Mouse (Mus musculus) layer of hippocampus, postnatal 14 days (tissue): ENCODE measurements around the gene Bag5. TPM values are rescaled to one million over a fixed set of nuclear protein-coding genes. Genes with fewer than 3 reads are reported as not detected.

Experiments
- DNase-seq, 2 experiments: peaks; one replicate each; pipeline ENCODE4 v3.0.0; 2021 to 2022; ENCODE audit warnings: low spot score in 2 of 2, mixed read lengths in 1 of 2
- long read RNA-seq, 2 experiments: library from polyadenylated mRNA; stranded (forward); transcript quantifications; one replicate each; pipeline ENCODE4 v2.0.0; 2021
- total RNA-seq, 2 experiments: library from RNA; stranded (reverse); gene quantifications; 2 replicates each; pipeline ENCODE4 v1.2.3; 2021

The Bag5 gene
- 10 to 100 TPM; 42.0 to 44.4 TPM for total RNA-seq
- long read RNA-seq, experiment 1, transcript Bag5-201 (2 exons, 2,139 nt): major isoform, 46 of 63 reads
- long read RNA-seq, experiment 1, transcript Bag5-202 (2 exons, 1,852 nt): minor isoform, 10 of 63 reads
- long read RNA-seq, experiment 1, partial matches to known transcripts: 4 of 63 reads
- long read RNA-seq, experiment 1, other reads (novel, unspliced or antisense): 2 of 63 reads
- long read RNA-seq, experiment 2, transcript Bag5-202 (2 exons, 1,852 nt): minor isoform, 7 of 72 reads
- long read RNA-seq, experiment 2, transcript Bag5-201 (2 exons, 2,139 nt): major isoform, 55 of 72 reads
- long read RNA-seq, experiment 2, partial matches to known transcripts: 0 of 72 reads
- long read RNA-seq, experiment 2, other reads (novel, unspliced or antisense): 9 of 72 reads

DNA sequence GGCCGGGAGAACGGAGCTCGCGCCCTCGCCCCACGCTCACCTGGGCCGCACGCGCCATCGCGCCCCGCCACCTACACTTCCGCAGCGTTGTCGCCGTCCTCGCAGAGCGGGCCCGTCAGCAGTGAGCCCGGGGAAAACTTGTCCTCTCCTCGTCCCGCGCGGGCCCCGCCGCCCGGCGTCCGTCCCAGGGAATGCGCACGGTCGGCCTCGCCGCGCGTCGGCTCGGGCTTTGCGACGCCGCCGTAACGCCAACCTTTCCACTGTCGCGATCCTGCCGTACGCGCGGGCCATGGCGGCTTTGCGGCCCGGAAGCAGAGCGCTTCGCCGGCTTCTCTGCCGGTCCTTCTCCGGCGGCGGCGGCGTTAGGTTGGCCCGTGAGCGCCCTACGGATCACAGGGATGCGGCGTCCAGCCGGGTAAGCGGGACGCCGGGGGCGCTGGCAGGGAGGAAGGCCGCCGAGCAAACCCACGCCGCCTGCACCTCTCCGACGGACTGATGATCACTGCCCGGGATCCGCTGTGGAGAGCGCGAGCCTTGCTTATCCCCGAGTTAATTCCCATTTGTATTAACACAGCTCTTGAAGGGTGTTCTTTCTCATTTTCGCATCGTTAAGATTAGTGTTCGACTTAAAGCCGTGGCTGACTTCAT lies at the start of gene Bag5, which contains the start of gene Apopt1:
Gene Bag5, minus strand, starts transcription at position 254 of the 648 bp plus-strand sequence.
Gene Apopt1, plus strand, starts transcription at position 258 of the 648 bp plus-strand sequence.
- peak; percentile 89 to 93 for DNase-seq

DNA sequence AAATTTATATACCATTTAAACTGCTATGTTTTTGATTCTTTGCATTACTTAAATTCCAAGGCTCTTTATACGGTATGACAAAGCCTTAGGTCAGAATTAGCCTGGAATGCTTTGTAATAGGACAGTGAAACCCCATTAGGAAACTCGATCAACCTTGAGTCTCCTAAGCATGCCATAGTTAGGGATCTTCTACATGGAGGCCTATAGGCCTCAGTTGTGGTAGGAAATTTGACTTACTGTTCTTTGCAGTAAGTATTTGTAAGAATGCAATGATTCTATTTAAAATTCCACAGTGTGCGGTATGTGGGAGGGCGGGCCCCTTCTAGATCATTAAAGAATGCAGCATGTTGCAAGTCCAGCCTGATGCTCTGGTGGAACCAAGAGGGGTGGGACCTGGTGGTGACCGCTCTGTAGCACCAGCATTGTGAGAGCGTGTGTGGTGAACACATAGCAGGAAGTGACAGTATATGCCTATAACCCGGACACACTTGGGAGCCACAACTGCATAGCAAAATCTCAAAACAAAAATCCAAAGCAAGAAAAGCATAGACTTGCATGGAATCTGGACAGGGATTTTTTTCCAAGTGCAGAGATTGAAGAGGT lies 47.4 kb upstream of the Bag5 start:
- DNase-seq: no peak

DNA sequence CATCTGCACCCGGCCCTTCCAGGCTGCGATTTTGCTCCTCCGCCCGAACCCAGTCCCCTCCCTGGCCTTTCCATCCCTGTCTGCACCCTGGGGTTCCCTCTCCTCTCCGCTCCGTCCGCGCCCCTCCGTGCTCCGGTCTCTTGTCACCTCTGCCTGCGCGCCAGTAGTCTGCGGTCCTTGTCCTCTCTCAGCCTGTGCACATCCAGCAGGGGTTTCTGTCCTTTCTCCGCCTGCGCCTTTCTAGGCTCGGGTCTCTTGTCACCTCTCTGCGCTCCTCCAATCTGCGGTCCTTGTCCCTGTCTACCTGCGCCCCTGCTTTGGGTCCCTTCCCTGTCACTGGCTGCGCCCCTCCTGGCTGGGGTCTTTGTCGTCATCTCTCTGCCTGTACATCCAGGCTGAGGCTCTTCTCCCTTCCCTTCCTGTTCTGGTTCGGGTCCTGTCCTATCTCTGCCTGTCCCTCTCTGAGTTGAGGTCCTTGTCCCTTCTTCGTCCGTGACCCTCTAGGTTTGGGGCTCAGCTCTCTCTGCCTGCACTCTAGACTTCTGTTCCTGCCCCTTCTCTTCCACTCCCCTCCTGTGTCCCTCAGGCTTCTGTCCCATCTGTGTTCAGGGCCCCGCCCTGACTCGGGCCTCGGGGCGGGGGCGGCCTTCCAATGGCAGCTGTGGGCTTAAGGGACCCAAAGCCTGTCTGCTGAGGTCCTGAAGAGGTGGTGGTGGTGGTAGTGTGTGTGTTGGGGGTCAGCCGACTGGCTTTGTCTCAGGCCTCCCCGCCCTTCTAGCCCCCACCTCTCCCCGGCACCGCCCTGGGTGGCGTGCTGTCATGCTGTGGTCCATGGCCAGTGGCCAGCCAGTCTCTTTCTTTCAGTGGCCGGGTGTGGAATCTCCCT lies 46.4 kb upstream of the Bag5 start:
- peak; percentile 33 to 36 for DNase-seq

DNA sequence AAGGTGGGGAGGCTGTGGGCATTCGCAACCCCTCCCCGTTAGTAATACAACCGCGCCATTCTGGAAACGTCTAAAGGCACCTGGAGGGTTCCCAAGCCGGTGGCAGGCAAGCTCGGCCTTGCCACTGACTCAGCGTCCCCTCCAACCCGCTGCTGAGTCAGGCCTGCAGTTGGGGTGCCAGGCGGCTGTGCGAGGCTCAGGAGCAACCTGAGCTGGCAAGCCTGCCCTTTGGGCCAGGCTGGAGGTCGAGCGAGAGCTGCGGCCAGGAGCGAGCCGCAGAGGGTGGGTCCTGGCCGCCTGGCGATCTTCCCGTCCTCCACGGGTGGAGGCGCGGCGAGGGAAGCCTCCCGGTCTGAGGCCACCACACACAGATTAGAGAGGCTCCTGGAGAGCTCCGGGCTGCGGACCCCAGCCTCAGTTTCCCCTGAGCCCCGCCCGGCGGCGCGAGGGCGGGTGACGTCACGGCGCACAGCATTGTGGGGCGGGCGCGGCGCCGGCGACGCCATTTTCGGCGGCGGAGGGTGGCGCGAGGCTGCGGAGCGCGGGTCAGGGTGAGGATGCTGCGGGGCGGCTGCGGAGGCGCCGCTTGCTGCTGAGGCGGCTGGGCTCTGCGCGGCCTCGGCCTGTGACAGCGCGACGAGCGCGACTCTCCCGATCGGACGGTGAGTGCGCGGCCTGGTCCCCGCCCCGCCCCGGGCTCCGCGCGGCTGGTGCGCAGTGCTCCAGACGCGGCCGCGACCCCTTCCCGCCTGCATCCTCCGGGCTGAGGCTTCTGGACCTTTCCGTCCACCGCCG lies 45.5 kb upstream of the Bag5 start, which contains the start of gene Klc1:
Gene Klc1, plus strand, starts transcription at position 469 of the 795 bp plus-strand sequence.
- DNase-seq: peak; percentile 76

DNA sequence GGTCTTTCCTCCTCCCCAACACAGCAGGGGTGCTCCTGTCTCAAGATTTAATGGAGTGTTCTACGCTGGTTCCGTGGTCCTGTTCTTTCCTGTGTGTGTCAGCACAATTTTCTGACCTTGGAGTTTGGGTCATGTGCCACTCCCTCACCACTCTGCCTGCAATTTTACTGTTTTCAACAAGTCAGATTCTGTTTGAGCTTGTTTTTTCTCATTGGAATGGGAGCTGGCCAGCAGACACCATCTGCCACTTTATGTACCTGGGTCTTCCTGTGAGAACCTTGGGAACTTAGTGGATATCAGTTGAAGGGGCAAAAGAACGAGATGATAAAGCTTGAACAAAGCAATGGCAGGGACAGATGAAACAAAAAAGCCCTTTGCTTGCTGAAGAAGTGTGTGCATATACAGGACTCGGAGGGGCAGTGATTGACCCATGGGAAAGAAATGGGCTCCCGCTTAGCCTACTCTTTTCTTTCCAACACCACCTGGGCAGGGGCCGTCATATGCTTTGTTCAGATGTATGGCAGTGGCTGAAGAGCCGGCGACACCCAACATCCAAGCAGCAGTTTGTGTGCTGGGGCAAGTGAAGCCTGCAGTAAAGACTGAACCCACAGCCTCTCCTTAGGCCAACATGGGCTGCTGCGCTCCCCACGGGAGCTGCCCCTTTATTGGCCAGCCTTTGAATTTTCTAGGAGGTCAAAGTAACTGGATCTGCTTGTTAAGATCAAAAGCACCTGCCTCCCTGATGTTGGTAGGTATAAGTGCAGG lies 44.7 kb upstream of the Bag5 start:
- no peak for DNase-seq

DNA sequence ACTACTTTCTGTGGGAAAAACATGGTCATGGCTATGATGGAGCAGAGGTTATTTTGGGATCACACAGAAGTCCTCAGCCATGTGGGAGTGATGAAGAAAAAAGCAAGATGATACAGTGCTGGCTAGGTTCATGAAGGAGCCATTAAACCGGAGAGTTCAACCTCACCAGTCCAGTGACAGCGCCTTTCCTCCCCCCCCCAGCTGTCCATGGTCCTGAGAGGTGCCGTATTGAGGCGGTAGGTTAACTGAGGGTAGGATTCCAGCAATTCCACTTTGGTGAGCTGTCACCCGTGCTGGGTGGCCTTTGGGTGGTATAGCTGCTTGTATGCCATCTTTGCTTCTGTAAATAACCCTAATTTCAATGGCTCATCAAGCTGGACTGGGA lies 43.6 kb upstream of the Bag5 start:
- DNase-seq: no peak

DNA sequence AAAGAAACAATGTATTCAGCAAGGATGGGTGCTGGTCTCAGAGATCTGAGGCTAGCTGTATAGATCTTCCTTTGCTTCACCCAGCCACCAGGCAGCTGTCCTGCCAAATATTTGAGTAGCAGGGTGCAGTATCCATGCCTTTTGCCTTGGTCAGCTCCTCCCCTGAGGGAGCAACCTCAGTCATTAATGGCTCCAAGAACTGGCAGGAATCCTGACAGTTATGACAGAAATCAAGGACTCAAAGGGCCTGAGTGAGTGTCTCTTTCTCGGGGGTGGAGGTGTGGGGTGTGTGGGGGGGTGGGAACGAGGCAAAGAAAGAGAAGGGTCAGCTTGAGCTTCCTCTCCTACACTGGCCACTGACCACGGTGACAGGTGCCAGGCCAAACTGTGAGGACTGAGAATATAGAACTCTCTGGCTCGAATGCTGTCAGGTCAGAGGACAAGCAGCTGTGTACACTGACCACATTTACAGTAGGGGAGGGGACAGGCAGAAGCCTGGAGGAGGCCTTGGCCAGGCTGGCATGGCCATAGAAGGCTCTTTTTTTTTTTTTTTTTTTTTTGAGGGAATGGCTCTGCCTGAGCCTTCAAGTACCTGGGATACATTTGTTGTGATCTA lies 43.1 kb upstream of the Bag5 start:
- DNase-seq: no peak

DNA sequence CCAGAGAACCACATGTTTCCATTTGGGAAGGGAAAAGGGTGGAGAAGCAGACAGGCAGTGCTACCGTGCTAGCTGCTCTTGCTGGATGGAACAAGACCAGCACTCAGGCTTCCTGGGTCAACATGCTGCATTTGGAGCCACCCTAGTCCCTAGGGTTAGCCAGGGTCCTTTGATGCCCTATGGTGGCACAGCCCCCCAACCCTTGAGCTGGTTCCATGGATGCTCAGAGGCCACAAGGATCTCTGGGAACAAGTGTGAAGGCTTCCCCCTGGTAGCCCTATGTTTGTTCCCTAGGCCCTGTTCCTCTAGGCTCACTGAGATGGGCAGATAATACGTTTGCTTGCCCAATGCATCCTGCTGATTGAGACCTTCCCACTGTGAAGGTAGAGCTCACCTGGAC lies 42.2 kb upstream of the Bag5 start:
- DNase-seq: no peak

DNA sequence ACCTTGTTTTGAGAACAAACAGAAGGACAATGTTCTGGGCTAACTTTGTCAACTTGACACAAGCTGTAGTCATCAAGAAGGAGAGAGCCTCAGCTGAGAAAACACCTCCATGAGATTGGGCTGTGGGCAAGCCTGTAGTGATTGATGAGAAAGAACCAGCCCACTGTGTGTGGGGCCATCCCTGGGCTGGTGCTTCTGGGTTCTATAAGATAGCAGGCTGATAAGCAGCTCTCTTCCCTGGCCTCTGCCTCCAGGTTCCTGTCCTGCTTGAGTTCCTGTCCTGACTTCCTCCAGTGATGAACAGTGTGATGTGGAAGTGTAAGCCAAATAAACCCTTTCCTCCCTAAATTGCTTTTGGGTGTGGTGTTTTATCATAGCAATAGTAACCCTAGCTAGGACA lies 41.7 kb upstream of the Bag5 start:
- no peak for DNase-seq

DNA sequence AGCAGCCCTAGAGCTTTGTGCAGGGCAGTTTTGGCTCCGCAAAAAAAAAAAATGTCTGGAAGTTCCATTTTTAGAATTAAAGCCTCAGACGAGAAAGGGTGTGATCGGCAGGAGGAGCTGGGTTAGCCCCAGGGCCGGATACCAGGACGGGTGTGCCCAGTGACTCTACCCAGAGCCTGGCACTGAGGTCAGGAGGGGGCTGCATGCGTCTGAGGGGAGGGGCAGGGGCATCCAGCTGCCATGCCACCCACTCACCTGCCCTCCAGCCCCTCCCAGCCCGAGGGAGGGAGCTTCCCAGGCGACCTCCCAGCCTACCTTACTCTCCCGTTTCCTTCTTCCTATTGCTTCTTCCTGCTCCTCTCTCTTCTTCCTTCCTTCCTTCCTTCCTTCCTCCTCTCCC lies 40.3 kb upstream of the Bag5 start:
- DNase-seq: no peak

DNA sequence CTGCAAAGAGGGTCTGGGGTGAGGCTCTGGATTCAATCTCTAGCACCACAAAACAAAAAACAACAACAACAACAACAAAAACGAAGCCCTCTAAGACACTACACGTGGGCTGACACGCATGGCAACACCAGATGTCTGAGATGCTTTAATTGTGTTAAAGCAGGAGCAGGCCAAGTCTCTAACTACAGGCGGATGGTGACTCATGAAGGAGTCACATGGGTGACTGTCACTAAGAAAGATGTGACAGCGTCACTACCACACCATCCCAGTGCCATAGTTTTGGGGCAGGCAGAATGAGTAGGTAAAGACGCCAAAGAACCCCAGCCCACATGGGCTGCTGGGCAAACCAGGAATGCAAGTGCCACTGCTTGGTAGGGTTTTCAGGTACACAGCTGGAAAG lies 39.4 kb upstream of the Bag5 start:
- DNase-seq: no peak

DNA sequence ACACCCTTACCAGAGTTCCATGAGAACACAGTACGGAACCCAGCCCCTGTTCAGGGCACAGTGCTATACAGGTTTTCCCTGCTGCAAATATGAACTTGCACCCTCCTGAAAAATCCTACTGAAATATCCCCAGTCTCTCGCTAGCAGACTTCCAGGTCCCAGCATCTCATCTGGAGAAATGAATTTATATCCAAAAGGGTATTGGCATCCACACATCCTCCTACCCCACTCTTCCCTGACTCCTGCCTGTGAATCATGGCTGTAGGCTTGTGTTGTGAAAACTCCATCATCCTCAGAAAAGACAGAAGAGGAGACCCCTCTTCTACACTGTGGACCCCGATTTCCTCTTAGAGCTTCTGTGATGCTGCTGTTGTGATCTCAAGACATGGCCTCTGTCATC lies 37.7 kb upstream of the Bag5 start:
- no peak for DNase-seq

DNA sequence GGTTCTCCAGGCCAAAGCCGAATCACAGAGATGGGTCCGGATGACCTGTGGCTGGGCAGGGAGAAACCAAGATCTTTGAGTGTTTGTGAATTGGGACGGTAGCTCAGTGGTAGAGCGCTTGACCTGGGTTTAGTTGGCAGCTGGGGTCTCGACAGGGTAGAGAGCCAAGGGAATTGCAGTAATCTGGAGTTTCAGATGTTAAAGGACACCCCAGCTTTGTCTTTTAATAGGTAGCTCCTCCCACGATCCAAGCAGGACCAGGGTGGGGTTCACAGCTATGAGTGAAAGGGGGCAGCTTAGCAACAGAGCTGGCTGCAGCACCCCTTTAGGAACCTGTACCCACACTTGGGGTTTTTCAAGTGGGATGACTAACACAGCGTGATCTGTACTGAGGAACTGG lies 34.4 kb upstream of the Bag5 start:
- no peak for DNase-seq

DNA sequence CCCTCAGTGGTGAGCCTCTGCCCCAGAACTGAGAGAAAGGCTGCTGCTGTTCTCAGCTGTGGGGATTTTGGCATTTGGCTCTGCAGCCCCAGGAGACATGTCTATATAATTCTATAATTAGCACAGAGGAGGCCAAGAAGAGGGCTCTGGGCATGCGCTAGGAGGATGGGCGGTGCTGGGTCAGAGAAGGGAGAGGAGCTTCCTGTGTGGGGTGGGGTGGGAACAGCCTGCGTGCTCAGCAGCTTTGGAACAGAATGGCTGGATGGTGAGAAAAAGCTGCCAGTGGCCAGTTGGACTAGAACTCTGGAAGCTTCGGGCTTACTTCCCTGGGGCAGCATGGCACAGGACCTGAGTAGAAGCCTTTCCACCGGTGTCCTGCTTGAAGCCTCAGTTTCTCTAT lies 33.0 kb upstream of the Bag5 start:
- no peak for DNase-seq

DNA sequence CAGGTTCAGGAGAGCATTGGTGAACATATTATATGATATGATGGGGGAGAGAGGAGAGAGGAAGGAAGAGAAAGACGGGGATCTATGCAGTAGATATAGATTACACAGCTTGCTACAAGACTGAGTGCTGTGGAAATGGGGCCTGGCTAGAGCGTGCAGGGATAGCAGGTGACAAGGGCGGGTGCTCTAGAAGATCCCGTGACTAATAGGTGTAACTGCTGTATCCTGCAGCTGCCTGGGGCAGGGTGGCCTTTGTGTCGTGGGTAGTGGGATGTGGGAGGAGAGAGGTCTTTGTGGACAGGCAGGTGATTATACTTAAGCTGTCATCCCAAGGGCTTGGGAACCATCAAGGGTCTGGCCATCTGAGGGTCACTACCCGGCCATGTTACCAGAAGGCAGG lies 32.2 kb upstream of the Bag5 start:
- no peak for DNase-seq

DNA sequence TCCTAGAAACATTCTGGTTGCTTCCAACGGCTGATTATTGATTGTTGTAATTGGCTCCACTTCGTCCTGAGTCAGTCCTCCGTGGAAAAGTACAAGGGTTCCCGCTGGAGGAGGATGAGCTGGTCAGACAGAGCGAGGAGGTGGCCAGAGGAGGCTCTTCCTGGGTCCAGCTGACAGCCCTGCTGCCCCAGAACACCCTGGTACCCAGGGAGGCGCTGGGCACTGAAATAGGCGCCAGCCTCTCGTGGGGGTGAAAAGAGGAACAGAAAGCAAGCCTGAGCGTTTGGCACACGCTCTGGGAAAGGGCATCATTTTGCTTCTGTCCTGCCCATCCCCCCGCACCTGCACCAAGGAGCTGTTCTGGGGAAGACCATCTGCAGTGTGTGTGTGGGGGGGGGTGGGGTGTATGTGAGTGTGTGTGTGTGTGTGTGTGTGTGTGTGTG lies 30.9 kb upstream of the Bag5 start:
- DNase-seq: no peak

DNA sequence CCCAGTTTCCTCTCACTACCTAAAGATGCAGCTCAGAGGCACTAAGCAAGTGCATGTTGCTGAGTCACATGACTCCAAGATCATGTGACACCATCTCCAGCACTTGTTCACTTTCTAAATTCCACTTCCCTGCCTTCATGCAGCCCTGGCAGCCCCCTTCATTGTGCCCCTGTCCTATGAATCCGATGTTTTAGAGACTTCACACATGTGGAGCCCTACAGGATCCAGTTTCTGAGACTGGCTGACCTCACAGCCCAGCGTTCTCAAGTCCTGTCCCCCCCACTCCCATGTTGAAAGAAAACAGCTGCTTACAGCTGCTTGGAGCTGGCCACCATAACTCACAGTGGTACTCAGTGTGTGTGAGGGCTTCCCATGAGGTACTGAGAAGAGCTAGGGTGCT lies 30.4 kb upstream of the Bag5 start:
- no peak for DNase-seq

DNA sequence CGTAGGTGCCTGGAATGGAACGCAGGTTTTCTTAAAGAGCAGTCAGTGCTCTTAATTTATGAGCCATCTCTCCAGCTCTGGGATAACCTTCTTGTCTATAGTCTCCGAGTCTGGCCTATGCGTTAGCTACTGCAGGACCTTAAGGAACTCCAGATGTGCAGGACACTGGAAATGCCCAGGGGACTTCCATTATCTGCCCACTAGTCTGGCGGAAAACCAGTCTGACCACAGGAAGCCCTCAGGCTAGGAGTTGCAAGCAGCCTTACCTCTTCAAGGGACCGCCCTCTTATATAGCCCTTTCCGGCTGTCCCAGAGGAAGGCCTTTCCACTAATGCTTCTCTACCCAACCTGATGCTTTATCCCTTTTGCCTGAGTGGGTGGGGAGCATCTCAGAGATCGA lies 28.3 kb upstream of the Bag5 start:
- DNase-seq: no peak

DNA sequence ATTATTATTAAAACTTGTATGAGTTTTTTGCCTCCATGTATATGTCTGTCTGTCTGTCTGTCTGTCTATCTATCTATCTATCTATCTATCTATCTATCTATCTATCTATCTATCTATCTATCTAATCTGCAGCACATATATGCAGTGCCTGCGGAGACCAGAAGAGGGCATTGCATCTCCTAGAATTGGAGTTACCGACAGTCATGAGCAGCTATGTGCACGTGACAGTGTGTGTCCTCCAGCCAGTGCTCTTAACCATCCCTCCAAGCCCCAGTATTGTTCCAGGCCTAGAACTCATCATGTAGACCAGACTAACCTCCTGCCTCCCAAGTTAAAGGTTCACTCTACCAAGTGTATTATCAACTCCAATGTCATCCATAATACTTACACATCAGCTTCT lies 25.7 kb upstream of the Bag5 start:
- peak; percentile 43 to 49 for DNase-seq
